Mouse (Mus musculus) kidney, embryonic 16.5 days (tissue): ENCODE data around the gene Vip. TPM values are rescaled to one million over a fixed set of nuclear protein-coding genes. Genes with fewer than 3 reads are reported as not detected.

Experiments
- ATAC-seq: fragments of 200-750 bp; cut with Nextera tagmentation; 2 replicates; pipeline ENCODE4 v1.8.0; 2017; ENCODE audit warnings: moderate TSS enrichment; ENCODE audit not compliant: low FRiP score, low TSS enrichment
- H3K27ac ChIP-seq: fragments of 300-500 bp; sonication (generic); 2 replicates; pipeline ENCODE4 v1.5.1; 2014; ENCODE audit warnings: low read length
- H3K27me3 ChIP-seq: fragments of 300-500 bp; sonication (generic); 2 replicates; pipeline ENCODE4 v1.6.1; 2014; ENCODE audit warnings: low read length, control low read depth, mixed read lengths; ENCODE audit not compliant: insufficient read depth
- H3K36me3 ChIP-seq: fragments of 300-500 bp; sonication (generic); 2 replicates; pipeline ENCODE4 v1.6.1; 2014; ENCODE audit warnings: low read length, control low read depth, mixed read lengths; ENCODE audit not compliant: insufficient read depth
- H3K4me1 ChIP-seq: fragments of 300-500 bp; sonication (generic); 2 replicates; pipeline ENCODE4 v1.6.1; 2014; ENCODE audit warnings: low read length, control low read depth, mixed read lengths; ENCODE audit not compliant: insufficient read depth
- H3K4me2 ChIP-seq: fragments of 300-500 bp; sonication (generic); replicated peaks from 2 replicates; pipeline ENCODE4 v1.6.1; 2014; ENCODE audit warnings: low read depth, low read length
- H3K4me3 ChIP-seq: fragments of 300-500 bp; sonication (generic); 2 replicates; pipeline ENCODE4 v1.5.1; 2014; ENCODE audit warnings: mild to moderate bottlenecking, low read length
- H3K9ac ChIP-seq: fragments of 300-500 bp; sonication (generic); replicated peaks from 2 replicates; pipeline ENCODE4 v1.6.1; 2014; ENCODE audit warnings: low read length
- H3K9me3 ChIP-seq: fragments of 300-500 bp; sonication (generic); 2 replicates; pipeline ENCODE4 v1.6.1; 2016; ENCODE audit warnings: low read length, control low read depth
- WGBS: fragments of 180-500 bp; shearing (Covaris S2); extraction: QIAGEN DNeasy Blood & Tissue Kit; methylation state at CpG from one replicate; pipeline ENCODE4 v1.1.7; 2014; 5-methylcytosine and 5-hydroxymethylcytosine counted together
- polyA plus RNA-seq: library from polyadenylated mRNA; unstranded; fragments of >200 nt; fragmentation: Nextera tagmentation; extraction: Ambion mirVana; gene quantifications from 2 replicates; pipeline ENCODE4 v1.2.1, GENCODE M21; 2015

Vip gene
- polyA plus RNA-seq, 1 experiment from 2014 or later = 3.9 TPM

GRCm38 (mm10) chr10:5615186-5616040 is 23.6 kb upstream of the Vip start:
- no peak overlapping the region for H3K9ac ChIP-seq
- H3K27me3 ChIP-seq = no peaks in the 10 kb centered on the region
- 74% methylated on average over 13 of the region's 13 CpGs for WGBS
- H3K4me3 ChIP-seq = no peak overlapping the region
- no peak overlapping the region for H3K4me2 ChIP-seq
- no peaks in the 10 kb centered on the region for H3K36me3 ChIP-seq
- no peak for ATAC-seq
- no peaks in the 10 kb centered on the region for H3K9me3 ChIP-seq
- no peaks in the 10 kb centered on the region for H3K4me1 ChIP-seq
- H3K27ac ChIP-seq = no peak overlapping the region

GRCm38 (mm10) chr10:5626268-5626667 is 12.8 kb upstream of the Vip start:
- Histone ChIP-seq H3K27me3 (no peaks in the 10 kb centered on the region), H3K9ac (no peak overlapping the region), H3K4me1 (no peaks in the 10 kb centered on the region), H3K4me2 (no peak overlapping the region), H3K4me3 (no peak overlapping the region), H3K9me3 (no peaks in the 10 kb centered on the region), H3K27ac (no peak overlapping the region), H3K36me3 (no peaks in the 10 kb centered on the region)
- ATAC-seq = no peak
- WGBS = 71% methylated on average over 5 of the region's 5 CpGs

- 77% methylated on average over 4 of the region's 4 CpGs for WGBS
- Histone ChIP-seq H3K9ac (no peak overlapping the region), H3K27ac (no peak overlapping the region), H3K4me2 (no peak overlapping the region), H3K4me3 (no peak overlapping the region), H3K4me1 (no peaks in the 10 kb centered on the region), H3K27me3 (no peaks in the 10 kb centered on the region), H3K9me3 (no peaks in the 10 kb centered on the region), H3K36me3 (no peaks in the 10 kb centered on the region)
- ATAC-seq = no peak
Measured at GRCm38 (mm10) chr10:5633672-5634200, 5.3 kb upstream of the Vip start.

- no peaks in the 10 kb centered on the region for H3K9me3 ChIP-seq
- no peak; the same call in 1 of the 2 replicates for ATAC-seq
- H3K4me2 ChIP-seq = no peak overlapping the region
- 23% methylated on average over 1 of the region's 1 CpGs for WGBS
- no peaks in the 10 kb centered on the region for H3K27me3 ChIP-seq
- H3K4me3 ChIP-seq = no peak overlapping the region
- no peak overlapping the region for H3K27ac ChIP-seq
- no peak overlapping the region for H3K9ac ChIP-seq
- H3K36me3 ChIP-seq = no peaks in the 10 kb centered on the region
- no peaks in the 10 kb centered on the region for H3K4me1 ChIP-seq
Measured at GRCm38 (mm10) chr10:5634336-5634735, 4.7 kb upstream of the Vip start.

- Histone ChIP-seq H3K27ac (no peak overlapping the region), H3K4me1 (no peaks in the 10 kb centered on the region), H3K4me2 (no peak overlapping the region), H3K4me3 (no peak overlapping the region), H3K9me3 (no peaks in the 10 kb centered on the region), H3K27me3 (no peaks in the 10 kb centered on the region), H3K36me3 (no peaks in the 10 kb centered on the region), H3K9ac (no peak overlapping the region)
- ATAC-seq = no peak
- 81% methylated on average over 4 of the region's 4 CpGs for WGBS
Measured at GRCm38 (mm10) chr10:5637322-5637721, 1.7 kb upstream of the Vip start.

GRCm38 (mm10) chr10:5681275-5681674 is 42.3 kb downstream of the Vip start:
- H3K9me3 ChIP-seq = no peaks in the 10 kb centered on the region
- ATAC-seq = no peak
- WGBS = 70% methylated on average over 2 of the region's 2 CpGs
- no peak overlapping the region for H3K4me2 ChIP-seq
- H3K27ac ChIP-seq = no peak overlapping the region
- no peaks in the 10 kb centered on the region for H3K27me3 ChIP-seq
- H3K4me1 ChIP-seq = no peaks in the 10 kb centered on the region
- H3K4me3 ChIP-seq = no peak overlapping the region
- no peak overlapping the region for H3K9ac ChIP-seq
- H3K36me3 ChIP-seq = no peaks in the 10 kb centered on the region

- WGBS = 77% methylated on average over 6 of the region's 6 CpGs
- no peaks in the 10 kb centered on the region for H3K4me1 ChIP-seq
- no peak overlapping the region for H3K4me2 ChIP-seq
- no peak for ATAC-seq
- H3K27me3 ChIP-seq = no peaks in the 10 kb centered on the region
- H3K4me3 ChIP-seq = no peak overlapping the region
- no peak overlapping the region for H3K9ac ChIP-seq
- H3K36me3 ChIP-seq = no peaks in the 10 kb centered on the region
- H3K27ac ChIP-seq = no peak overlapping the region
- no peaks in the 10 kb centered on the region for H3K9me3 ChIP-seq
Measured at GRCm38 (mm10) chr10:5685608-5686007, 46.6 kb downstream of the Vip start.

GRCm38 (mm10) chr10:5694351-5694750 is 55.3 kb downstream of the Vip start:
- Histone ChIP-seq H3K36me3 (no peaks in the 10 kb centered on the region), H3K9ac (no peak overlapping the region), H3K4me1 (no peaks in the 10 kb centered on the region), H3K4me3 (no peak overlapping the region), H3K27ac (no peak overlapping the region), H3K27me3 (no peaks in the 10 kb centered on the region), H3K9me3 (no peaks in the 10 kb centered on the region), H3K4me2 (no peak overlapping the region)
- no peak for ATAC-seq
- 78% methylated on average over 1 of the region's 1 CpGs for WGBS
